Mouse (Mus musculus) liver, embryonic 11.5 days (tissue): Measurements from ENCODE around the gene Slc16a5. TPM values are rescaled to one million over a fixed set of nuclear protein-coding genes. Genes with fewer than 3 reads are reported as not detected.
"Not testable (repeated sequence)": the region's sequence is repeated elsewhere in the genome, so short reads cannot be mapped to it uniquely, and the experiment has no call there.

Experiments
- ATAC-seq: fragments of 200-750 bp; cut with Nextera tagmentation; replicated peaks from 2 replicates; pipeline ENCODE4 v1.8.0; 2017; ENCODE audit warnings: moderate number of reproducible peaks, mild to moderate bottlenecking, moderate TSS enrichment, moderate library complexity; ENCODE audit not compliant: low FRiP score
- DNase-seq: peaks from one replicate; pipeline ENCODE4 v3.0.0-alpha.2; 2017; ENCODE audit warnings: low spot score
- H3K27ac ChIP-seq: fragments of 300-500 bp; sonication (generic); 2 replicates; pipeline ENCODE4 v1.5.1; 2014; ENCODE audit warnings: mild to moderate bottlenecking, low read depth, low read length, control low read depth
- H3K27me3 ChIP-seq: fragments of 300-500 bp; sonication (generic); replicated peaks from 2 replicates; pipeline ENCODE4 v1.6.1; 2014; ENCODE audit warnings: low read length, mixed read lengths; ENCODE audit not compliant: control insufficient read depth, insufficient read depth
- H3K36me3 ChIP-seq: fragments of 300-500 bp; sonication (generic); 2 replicates; pipeline ENCODE4 v1.6.1; 2014; ENCODE audit warnings: mild to moderate bottlenecking, low read length, moderate library complexity, mixed read lengths; ENCODE audit not compliant: control insufficient read depth, insufficient read depth
- H3K4me1 ChIP-seq: fragments of 300-500 bp; sonication (generic); replicated peaks from 2 replicates; pipeline ENCODE4 v1.6.1; 2014; ENCODE audit warnings: low read length, mixed read lengths; ENCODE audit not compliant: control insufficient read depth, insufficient read depth
- H3K4me2 ChIP-seq: fragments of 300-500 bp; sonication (generic); 2 replicates; pipeline ENCODE4 v1.6.1; 2014; ENCODE audit warnings: mild to moderate bottlenecking, control low read depth, moderate library complexity
- H3K4me3 ChIP-seq: fragments of 300-500 bp; sonication (generic); 2 replicates; pipeline ENCODE4 v1.5.1; 2014; ENCODE audit warnings: low read depth, low read length, control low read depth
- H3K9ac ChIP-seq: fragments of 300-500 bp; sonication (generic); 2 replicates; pipeline ENCODE4 v1.6.1; 2014; ENCODE audit warnings: low read depth, low read length, control low read depth
- H3K9me3 ChIP-seq: fragments of 300-500 bp; sonication (generic); 2 replicates; pipeline ENCODE4 v1.6.1; 2016; ENCODE audit warnings: low read length, inconsistent platforms, mixed read lengths; ENCODE audit not compliant: control insufficient read depth
- WGBS: fragments of 180-500 bp; shearing (Covaris S2); extraction: QIAGEN DNeasy Blood & Tissue Kit; methylation state at CpG from one replicate; pipeline ENCODE4 v1.1.7; 2014; 5-methylcytosine and 5-hydroxymethylcytosine counted together
- polyA plus RNA-seq: library from polyadenylated mRNA; unstranded; fragments of >200 nt; fragmentation: Nextera tagmentation; extraction: Ambion mirVana; gene quantifications from 2 replicates; pipeline ENCODE4 v1.2.1, GENCODE M21; 2014

Gene Slc16a5
- polyA plus RNA-seq, 1 experiment from 2014 or later = not detected

- Histone ChIP-seq H3K9me3 (no peaks in the 10 kb centered on the region), H3K36me3 (no peaks in the 10 kb centered on the region), H3K4me1 (no peaks in the 10 kb centered on the region; the same call in none of the 2 replicates), H3K4me2 (no peak overlapping the region), H3K9ac (no peak overlapping the region), H3K27me3 (no peaks in the 10 kb centered on the region), H3K27ac (no peak overlapping the region), H3K4me3 (no peak overlapping the region)
- ATAC-seq = no peak
- 80% methylated on average over 7 of the region's 7 CpGs for WGBS
- no peak for DNase-seq
Observed at GRCm38 (mm10) chr11:115452281-115452860, 9.9 kb upstream of the Slc16a5 start.

GRCm38 (mm10) chr11:115453306-115453705 is 9.0 kb upstream of the Slc16a5 start:
- 65% methylated on average over 4 of the region's 4 CpGs for WGBS
- H3K4me3 ChIP-seq = no peak overlapping the region
- DNase-seq (no peak), ATAC-seq (no peak)
- no peak overlapping the region for H3K9ac ChIP-seq
- H3K9me3 ChIP-seq = no peaks in the 10 kb centered on the region
- peaks cover 3% of the 10 kb centered on the region for H3K4me1 ChIP-seq
- no peaks in the 10 kb centered on the region for H3K27me3 ChIP-seq
- no peak overlapping the region for H3K27ac ChIP-seq
- no peak overlapping the region for H3K4me2 ChIP-seq
- no peaks in the 10 kb centered on the region for H3K36me3 ChIP-seq

GRCm38 (mm10) chr11:115454822-115455221 is 7.5 kb upstream of the Slc16a5 start:
- not testable (repeated sequence) for H3K4me1 ChIP-seq, H3K4me2 ChIP-seq, H3K27ac ChIP-seq, DNase-seq, H3K9me3 ChIP-seq, H3K27me3 ChIP-seq, H3K9ac ChIP-seq, ATAC-seq, H3K4me3 ChIP-seq, H3K36me3 ChIP-seq
- 76% methylated on average over 6 of the region's 6 CpGs for WGBS

GRCm38 (mm10) chr11:115455619-115456018 is 6.7 kb upstream of the Slc16a5 start:
- Histone ChIP-seq H3K4me1 (peaks cover 3% of the 10 kb centered on the region; the same call in 1 of the 2 replicates), H3K4me2 (no peak overlapping the region), H3K27me3 (no peaks in the 10 kb centered on the region), H3K27ac (no peak overlapping the region), H3K36me3 (no peaks in the 10 kb centered on the region), H3K9ac (no peak overlapping the region), H3K9me3 (no peaks in the 10 kb centered on the region), H3K4me3 (no peak overlapping the region)
- WGBS = 86% methylated on average over 15 of the region's 15 CpGs
- no peak for ATAC-seq
- no peak for DNase-seq

- Histone ChIP-seq H3K27ac (no peak overlapping the region), H3K9ac (no peak overlapping the region), H3K9me3 (no peaks in the 10 kb centered on the region), H3K4me1 (peaks cover 3% of the 10 kb centered on the region; the same call in 1 of the 2 replicates), H3K4me2 (no peak overlapping the region), H3K27me3 (no peaks in the 10 kb centered on the region), H3K36me3 (no peaks in the 10 kb centered on the region), H3K4me3 (no peak overlapping the region)
- ATAC-seq (no peak), DNase-seq (no peak)
- WGBS = 88% methylated on average over 5 of the region's 5 CpGs
Observed at GRCm38 (mm10) chr11:115456182-115456581, 6.1 kb upstream of the Slc16a5 start.

GRCm38 (mm10) chr11:115457405-115457804 is 4.9 kb upstream of the Slc16a5 start:
- H3K9me3 ChIP-seq = no peaks in the 10 kb centered on the region
- H3K27ac ChIP-seq = no peak overlapping the region
- peaks cover 3% of the 10 kb centered on the region; the same call in 1 of the 2 replicates for H3K4me1 ChIP-seq
- H3K9ac ChIP-seq = no peak overlapping the region
- ATAC-seq (no peak; the same call in 1 of the 2 replicates), DNase-seq (no peak)
- peaks cover 6% of the 10 kb centered on the region; the same call in 1 of the 2 replicates for H3K27me3 ChIP-seq
- no peak overlapping the region for H3K4me2 ChIP-seq
- no peak overlapping the region for H3K4me3 ChIP-seq
- 32% methylated on average over 6 of the region's 6 CpGs for WGBS
- H3K36me3 ChIP-seq = no peaks in the 10 kb centered on the region

GRCm38 (mm10) chr11:115460976-115461375 is 1.3 kb upstream of the Slc16a5 start:
- Histone ChIP-seq H3K36me3 (no peaks in the 10 kb centered on the region), H3K27me3 (peaks cover 10% of the 10 kb centered on the region; the same call in 1 of the 2 replicates), H3K27ac (no peak overlapping the region), H3K9me3 (no peaks in the 10 kb centered on the region), H3K9ac (no peak overlapping the region), H3K4me2 (no peak overlapping the region), H3K4me1 (peaks cover 3% of the 10 kb centered on the region; the same call in 1 of the 2 replicates), H3K4me3 (no peak overlapping the region)
- WGBS = 26% methylated on average over 8 of the region's 8 CpGs
- DNase-seq = no peak
- no peak for ATAC-seq

- DNase-seq = no peak
- Histone ChIP-seq H3K4me1 (peaks cover 3% of the 10 kb centered on the region; the same call in 1 of the 2 replicates), H3K27me3 (peaks cover 10% of the 10 kb centered on the region; the same call in 1 of the 2 replicates), H3K9me3 (no peaks in the 10 kb centered on the region), H3K4me2 (no peak overlapping the region), H3K9ac (no peak overlapping the region), H3K36me3 (no peaks in the 10 kb centered on the region), H3K4me3 (no peak overlapping the region), H3K27ac (no peak overlapping the region)
- no peak for ATAC-seq
- WGBS = 67% methylated on average over 5 of the region's 5 CpGs
Observed at GRCm38 (mm10) chr11:115461846-115462242, 430 bp upstream of the Slc16a5 start.

- ATAC-seq (no peak), DNase-seq (no peak)
- H3K4me1 ChIP-seq = no peaks in the 10 kb centered on the region
- no peak overlapping the region for H3K4me3 ChIP-seq
- WGBS = 64% methylated on average over 11 of the region's 11 CpGs
- no peaks in the 10 kb centered on the region for H3K9me3 ChIP-seq
- H3K36me3 ChIP-seq = no peaks in the 10 kb centered on the region
- H3K9ac ChIP-seq = no peak overlapping the region
- no peak overlapping the region for H3K4me2 ChIP-seq
- no peak overlapping the region for H3K27ac ChIP-seq
- peaks cover 10% of the 10 kb centered on the region; the same call in 1 of the 2 replicates for H3K27me3 ChIP-seq
Observed at GRCm38 (mm10) chr11:115463397-115463796, 1.1 kb downstream of the Slc16a5 start.
